Mouse (Mus musculus) right cerebral cortex, adult 18-20 months (tissue): Measurements from ENCODE around the gene Il31ra.
A peak's percentile ranks its signal among the peaks of the same experiment; 100 is the strongest.

ENCODE experiments used
- DNase-seq: peaks from one replicate; pipeline ENCODE4 v3.0.0; 2022; ENCODE audit warnings: mixed read lengths

Il31ra gene

DNA sequence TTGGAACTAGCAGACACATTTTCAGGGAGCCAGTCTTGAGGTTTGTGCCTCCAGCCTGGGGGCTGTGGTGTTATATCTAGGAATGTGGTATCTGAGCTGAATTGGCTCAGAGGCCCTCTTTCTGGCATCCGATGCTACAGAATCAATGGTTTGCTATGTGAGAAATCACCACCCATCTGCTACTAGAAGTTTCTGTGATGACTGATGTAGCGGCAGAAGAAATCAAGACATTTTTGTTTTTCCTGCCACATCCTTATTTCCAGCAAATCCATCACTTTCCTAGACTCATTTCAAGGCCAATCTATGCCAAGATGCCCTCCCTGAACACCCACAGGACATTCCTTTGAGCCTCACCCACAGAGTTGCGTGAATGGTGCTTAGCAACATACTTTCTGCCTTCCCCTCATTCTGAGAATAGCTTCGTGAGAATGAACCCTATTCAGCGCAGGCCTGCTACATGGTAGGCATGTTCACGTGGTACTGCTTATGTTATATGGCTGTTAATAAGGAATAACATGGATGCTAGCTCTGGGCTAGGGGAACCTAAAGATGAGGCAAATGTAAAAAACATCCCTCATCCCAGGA lies 33.5 kb downstream of the Il31ra start:
- DNase-seq, result peak; percentile 13

DNA sequence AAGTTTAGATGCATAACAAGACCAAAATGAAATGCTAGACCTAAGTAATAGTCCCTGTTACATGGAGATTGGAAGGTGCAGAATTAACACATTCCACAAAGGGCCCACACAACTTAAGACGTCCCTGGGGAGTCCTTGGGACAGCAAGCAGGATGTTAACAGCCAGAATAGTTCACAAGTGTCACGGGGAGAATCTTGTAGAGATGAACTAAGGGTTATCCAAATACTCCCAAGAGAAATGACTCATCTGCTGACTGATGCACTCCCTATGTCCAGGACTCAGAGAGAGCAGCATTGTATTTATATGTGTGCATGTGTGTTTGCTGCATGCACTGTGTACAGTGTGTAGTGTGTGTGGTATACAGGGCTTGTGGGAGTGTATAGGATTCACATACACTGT lies 37.7 kb downstream of the Il31ra start:
- no peak for DNase-seq

DNA sequence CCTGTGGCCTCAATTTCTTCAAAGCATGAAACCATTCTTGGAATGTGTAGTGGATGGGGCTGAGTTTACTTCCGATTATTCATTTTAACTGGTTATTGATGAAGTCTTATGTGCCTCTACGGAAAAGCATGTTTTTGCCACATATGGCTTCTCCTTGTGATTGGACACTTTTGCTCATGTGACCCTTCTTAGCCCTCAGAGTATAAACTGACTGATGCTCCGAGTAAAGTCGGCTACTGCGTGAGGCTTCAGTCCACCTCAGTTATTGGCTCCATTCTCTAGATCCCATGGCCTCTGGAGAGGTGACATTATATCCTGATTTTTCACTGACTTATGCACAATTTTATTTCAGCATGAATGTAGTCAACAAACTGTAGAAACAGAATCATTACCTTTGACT lies 40.9 kb downstream of the Il31ra start:
- DNase-seq, result no peak

DNA sequence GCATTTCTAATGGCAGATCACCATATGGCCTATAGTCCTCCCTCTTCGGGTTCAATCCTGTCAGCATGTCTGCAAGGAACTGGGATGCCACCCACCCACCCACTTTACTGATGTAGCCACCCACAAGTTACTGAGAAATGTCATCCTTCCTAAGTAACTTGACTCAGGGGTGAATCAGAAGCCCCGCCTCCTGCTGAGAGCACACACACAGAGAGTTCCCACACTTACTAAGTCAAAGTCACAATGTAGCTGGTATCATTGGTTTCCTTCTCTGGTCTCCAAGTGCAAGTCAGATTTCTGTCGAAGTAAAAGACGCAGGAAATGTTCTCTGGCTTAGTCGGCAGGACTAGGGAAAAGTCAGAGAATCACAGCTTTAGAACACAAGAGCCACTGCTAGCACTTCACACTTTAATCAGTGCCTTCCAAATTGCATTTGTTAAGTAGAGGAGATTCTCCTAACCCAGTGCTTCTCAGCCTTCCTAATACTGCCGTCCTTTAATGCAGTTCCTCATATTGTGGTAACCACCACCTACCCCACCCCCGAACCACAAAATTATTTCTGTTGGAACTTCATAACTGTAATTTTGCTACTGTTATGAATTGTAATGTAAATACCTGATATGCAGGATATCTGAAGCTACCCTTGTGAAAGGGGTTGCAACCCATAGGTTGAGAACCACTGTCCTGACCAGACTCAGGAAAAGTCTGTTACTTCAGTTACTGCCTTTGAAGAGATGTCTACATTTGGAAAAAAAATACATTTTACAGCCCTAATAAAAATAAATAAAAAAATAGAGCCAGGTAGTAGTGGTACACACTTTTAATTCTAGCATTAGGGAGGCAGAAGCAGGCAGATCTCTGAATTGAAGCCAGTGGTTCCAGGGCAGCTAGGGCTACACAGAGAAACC lies 42.3 kb downstream of the Il31ra start:
- DNase-seq, result peak; percentile 2

DNA sequence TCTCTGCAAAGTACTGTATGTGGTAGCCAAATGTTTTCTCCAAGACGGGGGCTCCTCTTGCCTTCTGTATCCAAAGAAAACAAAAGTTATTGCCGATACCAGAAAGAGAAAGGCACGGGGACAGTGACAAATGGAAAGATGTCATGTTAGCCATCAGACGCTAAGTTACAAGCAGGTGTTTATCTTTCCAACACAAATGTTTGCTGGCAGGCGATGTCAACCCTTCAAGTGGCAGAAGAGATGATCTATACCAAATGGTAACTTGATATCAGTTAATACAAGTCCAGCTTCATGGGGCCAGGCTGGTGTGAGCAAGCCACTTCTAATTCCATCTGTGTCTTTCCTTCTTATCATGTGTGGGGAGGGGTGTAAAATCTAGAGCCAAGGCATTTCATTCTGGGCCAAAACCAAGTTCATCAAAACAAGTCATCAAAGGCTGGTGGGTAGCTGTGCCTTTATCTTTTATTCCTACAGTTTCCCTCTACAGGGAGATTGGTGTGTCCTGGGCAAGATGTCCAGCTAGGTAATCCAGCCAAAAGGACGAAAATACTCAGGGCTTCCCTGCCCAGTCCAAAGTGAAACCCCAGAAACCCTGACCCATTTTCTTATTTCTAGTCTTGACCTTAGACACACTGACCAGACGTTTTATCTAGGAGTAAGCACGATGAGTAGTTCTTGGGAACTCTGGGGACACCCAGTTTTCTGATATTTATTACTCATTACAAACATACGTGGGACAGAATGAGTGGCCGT lies 52.8 kb downstream of the Il31ra start:
- DNase-seq, result no peak

DNA sequence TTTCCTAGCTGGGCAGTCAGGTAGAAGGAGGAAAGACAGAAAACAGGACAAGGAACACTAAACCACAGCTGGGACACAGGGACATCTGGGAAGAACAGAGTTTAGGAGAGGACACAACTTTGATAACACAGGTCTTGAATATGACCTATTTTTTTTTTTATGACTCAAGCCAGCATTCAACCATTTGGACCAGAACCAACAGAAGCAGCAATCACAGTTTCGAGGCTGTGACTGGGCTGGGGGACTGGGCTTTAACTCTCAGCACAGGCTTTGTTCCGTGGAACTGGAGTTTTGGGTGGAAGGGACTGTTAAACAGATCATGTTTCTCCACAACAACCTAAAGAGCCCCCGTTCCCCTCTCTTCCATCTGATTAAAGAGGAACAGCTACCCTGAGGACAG lies 53.5 kb downstream of the Il31ra start:
- DNase-seq, result no peak

DNA sequence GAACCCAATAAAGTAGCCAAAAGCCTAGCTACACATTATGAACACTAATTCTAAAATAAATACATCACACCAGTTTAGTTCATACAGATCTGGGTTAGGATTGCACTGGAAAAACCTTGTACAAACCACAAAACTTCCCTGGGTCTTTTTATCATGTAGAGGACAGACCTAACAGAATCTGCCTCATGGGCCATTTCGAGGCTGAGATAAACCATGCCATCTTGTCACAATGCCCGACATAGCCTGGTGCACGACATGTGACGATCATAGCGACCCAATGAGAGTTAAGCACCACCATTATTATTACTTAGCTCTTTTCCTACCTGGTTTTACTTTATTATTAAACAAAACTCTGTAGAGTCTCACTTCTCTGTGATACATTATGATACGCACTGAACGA lies 57.1 kb downstream of the Il31ra start:
- no peak for DNase-seq

DNA sequence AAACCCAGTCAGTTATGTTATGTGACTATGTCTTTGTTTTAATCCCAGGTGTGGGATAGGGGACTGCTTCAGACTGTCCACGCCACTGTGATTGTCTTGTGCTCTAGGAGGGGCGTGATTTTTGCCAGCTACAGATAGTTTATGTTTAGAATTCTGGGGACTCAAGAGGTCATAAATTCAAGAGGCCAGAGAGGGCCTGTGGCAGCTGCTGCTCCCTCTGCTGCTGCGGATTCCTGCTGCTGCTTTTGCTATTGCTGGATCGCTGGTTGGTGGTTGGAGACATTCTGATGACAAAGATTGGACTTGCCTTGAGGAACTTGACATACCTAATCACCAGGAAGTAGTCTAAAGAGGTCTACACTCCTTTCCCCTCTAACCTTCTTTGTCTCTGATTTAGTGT lies 57.5 kb downstream of the Il31ra start:
- DNase-seq, result no peak

DNA sequence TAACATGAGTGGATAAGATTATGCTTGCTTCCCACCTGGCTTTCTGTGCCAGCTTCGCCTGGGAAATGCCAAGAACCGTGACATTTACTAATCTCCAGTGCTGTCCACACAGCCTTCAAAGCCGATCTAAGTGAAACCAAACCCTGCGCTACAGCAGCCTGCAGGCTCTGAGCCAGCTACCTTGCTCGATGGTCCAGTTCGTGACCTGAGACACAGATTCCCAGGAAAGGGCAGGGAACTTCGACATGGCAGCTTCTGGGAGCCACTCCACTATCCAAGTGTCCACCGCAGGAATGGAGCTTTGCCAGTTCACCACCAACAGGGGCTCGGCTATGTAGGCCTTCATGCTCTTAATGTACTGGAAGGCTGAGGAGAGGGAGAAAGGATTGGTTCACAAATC lies 60.6 kb downstream of the Il31ra start:
- DNase-seq, result no peak

DNA sequence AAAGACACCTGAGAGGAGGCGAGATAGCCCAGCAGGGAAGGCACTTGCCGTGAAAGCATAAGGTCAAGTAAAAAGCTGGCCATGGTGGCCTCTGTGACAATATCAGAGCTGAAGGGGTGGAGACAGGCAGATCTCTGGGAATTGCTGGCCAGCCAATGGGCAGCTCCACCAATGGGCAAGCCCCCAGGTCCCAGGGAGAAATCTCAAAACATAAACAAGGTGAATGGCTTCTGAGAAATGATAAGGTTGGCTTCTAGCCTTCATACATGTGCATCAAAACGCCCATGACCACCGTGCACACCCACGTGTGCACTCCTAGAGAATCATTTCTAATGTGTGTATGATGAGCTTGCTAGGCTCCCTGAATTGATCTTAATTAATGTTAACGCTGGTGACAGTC lies 61.9 kb downstream of the Il31ra start:
- DNase-seq, result no peak

DNA sequence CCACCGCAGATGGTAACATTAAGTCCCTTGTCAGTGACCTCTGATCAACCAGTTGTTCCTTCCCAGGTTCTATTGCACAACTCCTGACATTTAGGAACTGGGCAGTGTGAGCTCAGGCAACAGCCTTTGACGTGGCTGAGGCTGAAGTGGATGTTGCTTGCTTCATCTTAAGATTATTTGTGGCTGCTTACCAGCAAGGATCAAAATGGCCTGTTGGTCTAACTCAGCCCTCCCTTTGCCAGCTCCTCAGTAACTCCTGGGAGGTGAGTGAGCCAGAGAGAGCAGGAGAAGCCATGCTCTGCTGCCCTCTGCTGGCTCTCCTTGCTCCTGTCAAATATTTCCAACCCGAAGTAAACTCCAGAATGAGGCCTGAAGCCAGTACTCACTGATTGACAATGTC lies 64.3 kb downstream of the Il31ra start:
- DNase-seq, result peak; percentile 47

DNA sequence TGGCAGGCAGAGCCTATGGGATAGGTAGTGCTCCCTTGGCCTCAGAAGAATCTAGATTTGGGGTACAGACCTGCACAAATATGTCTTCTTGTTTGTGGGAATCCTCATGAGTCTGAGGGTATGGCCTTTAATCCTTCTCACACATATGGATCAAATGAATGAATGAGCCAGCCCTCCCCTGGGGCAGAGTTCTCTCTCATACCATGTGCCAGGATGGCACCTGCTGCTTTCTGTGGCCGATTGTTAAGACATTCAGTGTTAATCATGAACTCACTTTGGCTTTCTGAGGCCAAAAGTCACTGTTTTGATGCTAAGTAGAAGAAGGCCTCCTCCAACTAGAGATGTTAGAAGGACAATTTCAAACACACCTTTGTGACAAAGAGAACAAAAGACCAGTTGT lies 67.0 kb downstream of the Il31ra start:
- no peak for DNase-seq

DNA sequence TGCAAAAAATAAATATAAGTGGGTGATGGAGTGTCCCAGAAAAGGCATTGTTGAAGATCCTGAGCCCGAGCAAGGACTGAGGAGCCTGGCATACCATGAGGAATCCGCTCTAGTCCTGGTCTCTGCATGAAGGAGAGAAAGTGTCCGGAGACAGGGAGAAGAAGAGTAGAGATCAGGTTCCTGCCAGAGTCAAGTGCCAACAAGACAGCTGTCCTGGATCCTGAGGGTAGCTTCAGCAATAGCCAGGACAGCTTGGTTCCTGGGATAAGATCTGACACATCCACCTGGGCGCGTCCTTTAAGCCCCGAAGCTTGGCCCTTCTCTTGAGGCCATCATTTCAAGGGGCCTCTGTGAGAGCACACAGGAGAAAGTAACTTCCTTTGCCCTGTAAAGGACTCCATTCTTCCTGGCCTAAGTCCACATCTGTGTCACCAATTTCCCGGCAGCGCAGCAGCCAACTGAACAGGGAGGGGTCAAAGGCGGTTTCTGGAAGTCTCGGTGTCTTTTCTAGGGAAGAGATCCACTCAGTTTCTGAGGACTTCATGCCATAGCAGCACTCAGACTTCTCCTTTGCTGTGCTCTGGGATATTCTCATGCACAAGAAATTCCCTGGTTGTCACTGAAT lies 70.7 kb downstream of the Il31ra start:
- DNase-seq, result no peak

DNA sequence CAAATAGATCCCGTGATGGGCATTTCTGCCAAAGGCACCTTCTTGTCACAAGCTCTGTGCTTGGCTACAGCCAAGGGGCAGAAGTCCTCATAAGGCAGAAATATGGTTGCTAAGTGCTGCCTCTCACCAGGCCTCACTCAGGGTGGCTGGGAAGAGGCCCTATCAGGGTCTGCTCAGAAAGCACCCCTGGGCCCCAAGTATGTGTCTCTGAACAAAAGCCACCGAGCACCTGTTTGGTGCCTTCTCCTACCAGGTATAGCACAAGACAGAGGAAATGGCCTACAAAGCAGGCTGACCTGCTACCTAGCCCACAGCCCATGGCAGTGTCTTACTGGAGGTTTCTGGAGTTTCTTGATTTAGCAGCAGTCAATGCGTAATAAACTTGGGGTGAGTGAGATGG lies 71.3 kb downstream of the Il31ra start:
- DNase-seq, result no peak

DNA sequence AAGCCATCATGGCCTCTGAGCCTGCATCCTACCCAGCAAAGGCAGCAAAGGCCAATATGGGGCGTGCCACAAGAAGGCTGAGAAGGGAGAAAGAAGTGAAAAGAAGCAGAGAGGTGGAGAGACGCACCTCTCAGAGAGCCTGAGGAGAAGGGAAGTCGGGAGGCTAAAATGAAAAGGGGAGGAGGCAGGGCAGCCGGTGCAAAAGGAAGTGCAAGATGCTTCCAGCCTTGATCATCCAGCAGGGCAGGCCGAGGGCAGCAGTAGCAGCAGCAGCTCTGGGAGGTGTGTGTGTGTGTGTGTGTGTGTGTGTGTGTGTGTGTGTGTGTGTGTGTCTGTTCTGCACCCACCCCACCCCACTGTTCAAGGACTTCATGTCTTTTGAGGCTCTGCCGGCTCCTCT lies 71.9 kb downstream of the Il31ra start:
- DNase-seq, result no peak

DNA sequence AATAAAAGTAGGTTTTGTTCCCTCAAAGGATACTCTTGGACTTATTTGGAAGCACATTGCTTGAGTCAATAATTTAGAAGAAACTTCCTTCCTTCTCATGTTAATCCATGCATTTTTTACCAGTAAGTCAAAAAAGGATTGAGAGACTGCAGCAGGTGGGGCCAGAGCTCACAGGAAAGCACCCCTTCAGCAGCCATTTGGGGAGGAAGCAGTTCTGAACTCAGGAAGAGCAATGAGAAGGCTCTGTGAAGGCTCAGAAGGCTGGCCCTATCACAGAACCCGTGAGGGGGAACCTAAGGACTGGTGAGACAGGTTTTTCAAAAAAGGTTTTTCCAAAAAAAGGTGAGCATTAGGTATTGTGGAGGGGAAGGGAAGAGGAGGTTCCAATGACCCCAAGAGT lies 79.6 kb downstream of the Il31ra start:
- no peak for DNase-seq

DNA sequence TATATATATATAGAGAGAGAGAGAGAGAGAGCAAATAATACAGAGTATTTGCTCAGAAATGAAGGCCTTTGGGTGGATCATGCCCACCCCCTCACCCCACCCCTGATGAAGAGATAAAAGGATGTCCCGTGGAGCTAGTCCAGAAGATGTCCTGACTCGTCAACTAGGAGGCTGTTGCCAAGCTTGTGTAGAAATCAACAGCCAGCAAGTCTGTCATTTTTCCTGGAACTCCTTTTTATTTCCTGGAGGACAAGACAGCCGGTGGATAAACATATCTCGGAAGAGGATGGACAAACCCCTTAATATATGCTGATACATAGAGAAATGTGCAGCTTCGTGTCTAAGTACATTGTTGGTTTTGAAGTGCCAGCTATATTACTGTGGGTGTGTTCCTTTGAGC lies 81.3 kb downstream of the Il31ra start:
- DNase-seq, result no peak

DNA sequence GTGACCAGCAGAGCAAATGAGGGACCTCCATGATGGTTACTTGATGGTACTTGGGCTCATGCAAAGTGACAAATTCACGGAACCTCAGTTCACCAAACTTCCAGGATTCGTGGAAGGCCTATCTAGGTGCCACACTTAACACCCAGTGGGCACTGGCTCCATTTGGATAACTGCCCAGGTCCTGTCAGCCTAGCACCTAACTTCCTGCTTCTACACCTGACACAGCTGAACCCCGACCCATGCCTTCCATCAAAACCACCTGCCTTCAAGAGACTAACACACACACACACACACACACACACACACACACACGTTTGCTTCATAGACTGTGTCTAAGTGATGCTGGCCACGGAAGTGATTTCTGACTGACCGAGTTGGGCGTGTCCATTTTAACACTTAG lies 82.3 kb downstream of the Il31ra start:
- no peak for DNase-seq

DNA sequence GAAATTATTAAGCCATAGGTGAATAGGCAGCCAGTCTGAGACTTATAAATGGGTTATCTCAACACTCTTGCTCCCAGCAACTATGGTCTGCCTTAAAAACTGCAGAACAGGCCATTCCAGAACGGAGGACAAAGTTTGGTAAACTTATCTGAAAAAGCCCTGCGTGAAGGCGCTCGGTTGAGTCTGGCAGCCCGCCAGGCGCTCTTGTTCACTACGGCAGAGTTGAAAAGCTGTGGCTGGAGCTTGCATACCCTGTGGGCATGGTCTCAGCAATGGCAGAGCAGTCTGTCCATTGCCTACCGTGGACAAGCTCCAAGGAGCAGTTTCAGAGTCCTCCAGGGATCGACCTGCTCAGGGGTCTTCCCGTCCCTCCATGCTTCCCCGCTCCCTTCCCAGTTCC lies 82.9 kb downstream of the Il31ra start:
- no peak for DNase-seq

DNA sequence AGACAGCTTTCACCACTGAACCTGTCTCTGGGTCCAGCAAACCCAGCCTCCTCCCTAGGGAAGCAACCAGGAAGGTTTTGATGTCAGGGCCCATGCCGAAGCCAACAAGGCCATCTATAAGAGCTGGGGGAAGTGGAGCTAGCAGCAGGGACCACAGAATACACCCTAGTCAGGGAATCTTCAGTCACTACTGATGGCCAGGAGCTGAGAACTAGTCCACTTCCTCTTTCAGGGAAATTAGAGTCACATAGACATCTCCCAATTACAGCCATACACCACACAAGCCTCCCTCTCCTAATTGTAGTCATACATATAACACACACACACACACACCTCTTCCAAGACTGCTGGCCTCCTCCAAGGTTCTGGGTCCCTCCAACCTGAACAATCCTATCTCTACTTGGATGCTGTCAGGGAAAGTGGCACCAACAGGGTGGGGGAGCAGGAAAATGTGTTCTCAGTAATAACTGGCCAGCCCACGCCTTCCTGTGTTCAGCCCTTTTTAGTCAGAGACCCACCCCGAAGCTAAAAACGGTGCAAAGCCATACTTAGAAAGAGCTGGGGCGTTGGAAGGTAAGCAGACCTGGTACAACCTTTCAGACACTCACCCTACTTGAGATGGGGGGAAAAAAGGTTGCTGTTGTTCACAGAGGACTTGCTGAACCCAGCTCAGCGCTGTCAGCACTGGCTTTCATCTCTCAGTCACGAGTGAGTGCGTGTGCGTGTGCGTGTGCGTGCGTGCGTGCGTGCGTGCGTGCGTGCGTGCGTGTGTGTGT lies 83.5 kb downstream of the Il31ra start:
- DNase-seq, result peak; percentile 24

DNA sequence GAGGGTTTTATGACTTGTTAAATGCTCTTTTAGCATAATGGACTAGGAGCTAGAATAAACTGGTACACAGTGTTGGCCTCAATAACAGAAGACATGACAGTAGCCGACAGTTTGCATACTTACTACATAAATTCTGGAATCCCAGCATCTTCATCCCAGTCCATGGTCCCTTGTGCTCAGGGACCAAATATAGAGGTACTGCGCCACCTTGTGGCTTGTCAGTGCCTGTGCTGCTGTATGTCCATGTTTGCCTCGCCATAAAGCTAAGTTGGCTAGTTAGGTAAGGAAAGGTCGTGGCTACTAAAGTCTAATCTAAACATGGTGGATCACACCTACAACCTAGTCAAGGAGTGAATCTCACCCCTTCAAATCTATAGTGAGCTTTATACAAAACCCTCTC lies 84.7 kb downstream of the Il31ra start:
- peak; percentile 53 for DNase-seq

DNA sequence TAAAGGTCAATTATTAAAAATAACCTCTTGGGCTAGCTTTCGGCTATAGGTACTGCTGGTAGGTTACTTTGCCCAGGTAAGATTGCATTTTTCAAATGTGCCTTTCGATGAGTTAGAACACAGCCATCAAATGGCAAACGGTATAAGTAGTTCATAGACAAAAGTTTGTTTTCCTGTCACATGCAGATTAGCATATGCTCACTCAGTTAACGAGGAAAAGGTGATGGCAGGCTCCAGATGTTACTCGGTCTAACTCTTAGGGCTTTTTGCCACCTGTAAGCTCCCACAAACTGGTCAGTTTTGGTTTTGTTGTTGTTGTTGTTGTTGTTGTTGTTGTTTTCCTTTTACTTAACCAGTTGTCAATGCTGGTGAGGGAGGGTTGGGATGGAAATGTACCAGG lies 85.7 kb downstream of the Il31ra start:
- DNase-seq, result no peak

DNA sequence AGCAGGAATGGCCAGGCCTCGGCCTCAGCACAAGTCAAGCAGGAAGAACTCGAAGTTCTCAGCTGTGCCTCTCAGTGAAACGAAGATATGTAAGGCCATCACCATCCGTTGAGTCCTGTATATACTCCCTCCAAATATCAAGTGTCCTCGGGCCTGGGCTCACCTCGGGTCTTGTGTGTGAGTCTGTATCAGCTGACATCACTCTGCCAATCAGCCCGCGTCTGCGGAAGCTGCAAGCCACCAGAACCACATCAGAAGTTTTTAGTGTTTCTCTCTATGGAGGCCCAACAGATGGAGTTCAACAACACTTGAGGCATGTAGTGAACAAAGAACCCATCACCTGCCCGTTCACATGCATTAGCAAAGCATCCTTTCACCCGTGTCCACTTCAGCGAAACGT lies 86.5 kb downstream of the Il31ra start:
- no peak for DNase-seq
